Mouse (Mus musculus) myocyte (in vitro differentiated cells): Measurements from ENCODE around the gene Itga1. TPM values are rescaled to one million over a fixed set of nuclear protein-coding genes. Genes with fewer than 3 reads are reported as not detected.
A peak's percentile ranks its signal among the peaks of the same experiment; 100 is the strongest.

Experiments used
- H3K27me3 ChIP-seq: one replicate; pipeline ENCODE4 v1.6.1; 2011; ENCODE audit not compliant: control insufficient read depth, insufficient read depth, insufficient read length
- H3K36me3 ChIP-seq: one replicate; pipeline ENCODE4 v1.6.1; 2011; ENCODE audit not compliant: control insufficient read depth, insufficient read depth
- H3K4me2 ChIP-seq: one replicate; pipeline ENCODE4 v1.6.1; 2011; ENCODE audit warnings: low read depth, control low read depth
- H3K4me3 ChIP-seq: one replicate; pipeline ENCODE4 v1.5.1; 2011; ENCODE audit warnings: mild to moderate bottlenecking, control low read depth, moderate library complexity
- H3K79me2 ChIP-seq: one replicate; pipeline ENCODE4 v1.6.1; 2011; ENCODE audit not compliant: control insufficient read depth, insufficient read depth
- H3ac ChIP-seq: one replicate; pipeline ENCODE4 v1.6.1; 2011; ENCODE audit not compliant: control insufficient read depth, insufficient read length
- CEBPB ChIP-seq: IDR thresholded peaks from 2 replicates; pipeline ENCODE4 v1.6.1; 2011; ENCODE audit warnings: mild to moderate bottlenecking, moderate library complexity; ENCODE audit not compliant: poor library complexity, insufficient read depth, severe bottlenecking
- E2F4 ChIP-seq: IDR thresholded peaks from one replicate; pipeline ENCODE4 v1.6.1; 2011; ENCODE audit warnings: mild to moderate bottlenecking, control low read depth, moderate library complexity; ENCODE audit not compliant: insufficient read depth
- MAX ChIP-seq: IDR thresholded peaks from one replicate; pipeline ENCODE4 v1.6.1; 2011; ENCODE audit warnings: low read depth, mild to moderate bottlenecking, control low read depth
- MYOD1 ChIP-seq, 3 experiments: IDR thresholded peaks; one replicate each; pipeline ENCODE4 v1.6.1; 2011; ENCODE audit warnings: control low read depth in 2 of 3, low read depth in 2 of 3, mild to moderate bottlenecking in 2 of 3, moderate library complexity in 1 of 3; ENCODE audit not compliant: insufficient read length in 2 of 3, control insufficient read depth in 1 of 3
- MYOG ChIP-seq, 3 experiments: IDR thresholded peaks; one replicate each; pipeline ENCODE4 v1.6.1; 2011; ENCODE audit warnings: control low read depth in 2 of 3, low read depth in 2 of 3, mild to moderate bottlenecking in 2 of 3; ENCODE audit not compliant: insufficient read length in 2 of 3, control insufficient read depth in 1 of 3, insufficient read depth in 1 of 3
- POLR2A ChIP-seq: IDR thresholded peaks from one replicate; pipeline ENCODE4 v1.6.1; 2011; ENCODE audit warnings: low read depth, mild to moderate bottlenecking, control low read depth, moderate library complexity; ENCODE audit not compliant: insufficient read length
- POLR2AphosphoS2 ChIP-seq: IDR thresholded peaks from one replicate; pipeline ENCODE4 v1.6.1; 2011; ENCODE audit warnings: low read depth, control low read depth; ENCODE audit not compliant: insufficient read length
- REST ChIP-seq: IDR thresholded peaks from one replicate; pipeline ENCODE4 v1.6.1; 2011; ENCODE audit warnings: mild to moderate bottlenecking, control low read depth, moderate library complexity; ENCODE audit not compliant: insufficient read depth, insufficient read length
- SRF ChIP-seq: IDR thresholded peaks from one replicate; pipeline ENCODE4 v1.6.1; 2011; ENCODE audit warnings: low read depth; ENCODE audit not compliant: control insufficient read depth, insufficient read length
- TCF12 ChIP-seq: IDR thresholded peaks from one replicate; pipeline ENCODE4 v1.6.1; 2011; ENCODE audit warnings: mild to moderate bottlenecking, control low read depth; ENCODE audit not compliant: poor library complexity, insufficient read depth, severe bottlenecking
- TCF3 ChIP-seq: IDR thresholded peaks from one replicate; pipeline ENCODE4 v1.6.1; 2011; ENCODE audit warnings: low read depth, control low read depth; ENCODE audit not compliant: insufficient read length
- USF1 ChIP-seq: IDR thresholded peaks from one replicate; pipeline ENCODE4 v1.6.1; 2011; ENCODE audit warnings: low read depth, mild to moderate bottlenecking, control low read depth, moderate library complexity
- polyA plus RNA-seq: library from polyadenylated mRNA; unstranded; fragments of >200 nt; fragmentation: generic; extraction: Trizol; gene quantifications from one replicate; pipeline ENCODE4 v1.2.1, GENCODE M21; 2012; ENCODE audit warnings: missing spikeins

The Itga1 gene
- polyA plus RNA-seq, 1 experiment, result 0.11 TPM

DNA sequence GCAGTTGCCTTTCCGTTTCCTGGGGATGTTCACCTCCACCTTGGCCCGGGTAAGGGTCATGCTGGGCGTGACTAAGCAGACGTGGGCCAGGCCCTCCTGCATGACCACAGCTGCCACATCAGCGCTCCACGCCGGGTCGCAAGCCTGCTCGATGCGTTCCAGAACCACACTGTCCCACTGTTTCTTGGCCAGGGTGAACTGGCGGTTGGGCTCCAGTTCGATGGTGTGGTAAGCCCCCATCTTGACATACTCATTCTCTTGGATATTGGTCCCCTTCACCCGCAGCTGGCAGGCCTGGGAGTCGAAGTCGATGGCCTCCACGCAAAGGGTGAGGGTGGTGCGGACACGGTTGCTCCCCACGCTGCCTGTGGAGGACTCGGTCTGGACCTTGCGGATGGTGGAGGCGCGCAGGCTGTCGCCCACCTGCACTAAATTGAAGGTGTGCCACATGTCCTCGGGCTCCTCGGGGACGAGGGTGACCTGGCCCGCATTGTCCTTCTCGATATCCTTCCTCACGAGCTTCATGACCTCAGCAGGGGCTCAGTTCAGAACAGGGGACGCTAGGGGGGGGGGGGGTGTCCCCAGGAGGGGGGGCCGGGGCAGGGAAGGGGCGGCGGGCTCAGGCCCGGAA lies 12.3 kb downstream of the Itga1 start:
- TF ChIP-seq POLR2AphosphoS2, result no peak
- no peak for TF ChIP-seq CEBPB
- no peak for TF ChIP-seq USF1
- TF ChIP-seq E2F4, result no peak
- TF ChIP-seq TCF12, result no peak
- no peak for TF ChIP-seq MAX
- no peak for TF ChIP-seq MYOD1 (IDR thresholded peaks at IDR 0.05; ENCODE audit: control insufficient read depth in 1 of 3, insufficient read length in 2 of 3, low read depth in 2 of 3)
- TF ChIP-seq MYOG (IDR thresholded peaks at IDR 0.05; ENCODE audit: control insufficient read depth in 1 of 3, insufficient read depth in 1 of 3, insufficient read length in 2 of 3, low read depth in 2 of 3), result no peak
- no peak for TF ChIP-seq REST
- TF ChIP-seq SRF, result no peak
- TF ChIP-seq POLR2A, result no peak
- TF ChIP-seq TCF3, result no peak
- no peaks in the 10 kb centered on the region for H3K27me3 ChIP-seq
- H3K4me3 ChIP-seq, result peak overlapping the region; percentile 61

DNA sequence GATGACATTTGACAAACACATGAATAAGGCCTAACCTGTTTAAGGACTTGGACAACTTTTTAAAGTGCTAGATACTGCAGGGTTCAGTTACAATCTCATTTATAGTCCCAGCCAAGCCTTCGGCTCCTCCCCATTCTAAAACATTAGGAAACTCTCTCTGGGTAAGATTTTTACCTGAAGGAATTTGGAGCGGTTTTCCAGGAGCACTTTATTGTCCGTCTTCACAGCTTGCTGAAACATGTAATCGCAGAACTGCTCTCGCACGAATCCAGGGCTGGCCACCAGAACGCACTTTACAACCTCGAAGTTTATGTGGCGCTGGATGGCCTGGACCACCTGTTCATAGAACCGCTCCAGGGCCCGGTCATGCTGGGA lies 12.8 kb downstream of the Itga1 start:
- peak overlapping the region; percentile 79 for H3K4me2 ChIP-seq
- no peaks in the 10 kb centered on the region for H3K36me3 ChIP-seq
- TF ChIP-seq USF1 (no peak), POLR2A (no peak), TCF12 (no peak), MAX (no peak), SRF (no peak), E2F4 (no peak), MYOD1 (IDR thresholded peaks at IDR 0.05; ENCODE audit: control insufficient read depth in 1 of 3, insufficient read length in 2 of 3, low read depth in 2 of 3) (no peak), CEBPB (no peak), MYOG (IDR thresholded peaks at IDR 0.05; ENCODE audit: control insufficient read depth in 1 of 3, insufficient read depth in 1 of 3, insufficient read length in 2 of 3, low read depth in 2 of 3) (no peak), POLR2AphosphoS2 (no peak), TCF3 (no peak), REST (no peak)
- H3ac ChIP-seq, result peak overlapping the region; percentile 54
- no peaks in the 10 kb centered on the region for H3K27me3 ChIP-seq
- H3K79me2 ChIP-seq, result no peaks in the 10 kb centered on the region
- peak overlapping the region; percentile 61 for H3K4me3 ChIP-seq

More for the DNA sequence above, 12.3 kb downstream of the Itga1 start:
- Histone ChIP-seq H3ac (peak overlapping the region; percentile 54), H3K4me2 (peak overlapping the region; percentile 79), H3K36me3 (no peaks in the 10 kb centered on the region), H3K79me2 (no peaks in the 10 kb centered on the region)

DNA sequence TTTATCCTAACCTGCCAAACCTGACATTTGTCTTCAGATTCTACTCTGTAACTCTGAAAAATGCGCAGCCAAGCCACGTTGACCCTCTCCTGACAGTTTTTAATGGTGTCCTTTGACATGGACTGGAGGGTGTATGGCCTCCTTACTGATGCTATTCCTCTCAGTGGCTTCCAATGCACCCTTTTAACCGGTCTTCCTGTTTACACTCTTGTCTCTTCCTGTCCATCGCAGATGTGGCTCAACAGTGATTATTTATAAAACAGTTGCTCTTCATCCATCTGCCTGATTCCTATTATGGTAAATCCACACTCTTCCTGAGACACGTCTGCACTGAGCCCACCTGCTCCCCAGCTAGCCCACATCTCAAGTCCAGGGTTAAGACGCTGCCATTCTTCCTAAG lies 15.8 kb downstream of the Itga1 start:
- H3ac ChIP-seq, result no peak overlapping the region
- H3K27me3 ChIP-seq, result no peaks in the 10 kb centered on the region
- no peak for TF ChIP-seq TCF3
- no peak for TF ChIP-seq TCF12
- TF ChIP-seq E2F4, result no peak
- TF ChIP-seq MYOG (IDR thresholded peaks at IDR 0.05; ENCODE audit: control insufficient read depth in 1 of 3, insufficient read depth in 1 of 3, insufficient read length in 2 of 3, low read depth in 2 of 3), result no peak
- TF ChIP-seq MYOD1 (IDR thresholded peaks at IDR 0.05; ENCODE audit: control insufficient read depth in 1 of 3, insufficient read length in 2 of 3, low read depth in 2 of 3), result no peak
- TF ChIP-seq MAX, result no peak
- no peaks in the 10 kb centered on the region for H3K36me3 ChIP-seq
- no peak overlapping the region for H3K4me2 ChIP-seq
- H3K4me3 ChIP-seq, result no peak overlapping the region
- no peaks in the 10 kb centered on the region for H3K79me2 ChIP-seq

GRCm38 (mm10) chr13:115082339-115082738 lies 19.4 kb downstream of the Itga1 start:
- H3K4me2 ChIP-seq, result no peak overlapping the region
- no peaks in the 10 kb centered on the region for H3K79me2 ChIP-seq
- TF ChIP-seq TCF3 (no peak), USF1 (no peak), MAX (no peak), POLR2A (no peak), REST (no peak), MYOG (IDR thresholded peaks at IDR 0.05; ENCODE audit: control insufficient read depth in 1 of 3, insufficient read depth in 1 of 3, insufficient read length in 2 of 3, low read depth in 2 of 3) (no peak), MYOD1 (IDR thresholded peaks at IDR 0.05; ENCODE audit: control insufficient read depth in 1 of 3, insufficient read length in 2 of 3, low read depth in 2 of 3) (no peak), POLR2AphosphoS2 (no peak), TCF12 (no peak), E2F4 (no peak), CEBPB (no peak), SRF (no peak)
- H3K36me3 ChIP-seq, result no peaks in the 10 kb centered on the region
- no peak overlapping the region for H3ac ChIP-seq
- H3K4me3 ChIP-seq, result no peak overlapping the region
- H3K27me3 ChIP-seq, result no peaks in the 10 kb centered on the region

GRCm38 (mm10) chr13:115079996-115080585 lies 21.7 kb downstream of the Itga1 start:
- Histone ChIP-seq H3K36me3 (no peaks in the 10 kb centered on the region), H3K4me2 (no peak overlapping the region), H3K27me3 (no peaks in the 10 kb centered on the region), H3ac (no peak overlapping the region), H3K79me2 (no peaks in the 10 kb centered on the region), H3K4me3 (no peak overlapping the region)
- no peak for TF ChIP-seq TCF12
- TF ChIP-seq POLR2A, result no peak
- TF ChIP-seq E2F4, result no peak
- no peak for TF ChIP-seq USF1
- TF ChIP-seq MYOD1 (IDR thresholded peaks at IDR 0.05; ENCODE audit: control insufficient read depth in 1 of 3, insufficient read length in 2 of 3, low read depth in 2 of 3), result no peak
- no peak for TF ChIP-seq MAX
- no peak for TF ChIP-seq REST
